Mouse (Mus musculus) mature B cell (primary cell): ENCODE data around the gene Mphosph9.
"Not testable (repeated sequence)": the region's sequence is repeated elsewhere in the genome, so short reads cannot be mapped to it uniquely, and the experiment has no call there.

Source experiments
- in situ Hi-C: fragments of 300-500 bp; cut with MboI; formaldehyde crosslinking; loops from 2 replicates; pipeline ENCODE4 v1.14.3; 2019

Mphosph9 gene

DNA sequence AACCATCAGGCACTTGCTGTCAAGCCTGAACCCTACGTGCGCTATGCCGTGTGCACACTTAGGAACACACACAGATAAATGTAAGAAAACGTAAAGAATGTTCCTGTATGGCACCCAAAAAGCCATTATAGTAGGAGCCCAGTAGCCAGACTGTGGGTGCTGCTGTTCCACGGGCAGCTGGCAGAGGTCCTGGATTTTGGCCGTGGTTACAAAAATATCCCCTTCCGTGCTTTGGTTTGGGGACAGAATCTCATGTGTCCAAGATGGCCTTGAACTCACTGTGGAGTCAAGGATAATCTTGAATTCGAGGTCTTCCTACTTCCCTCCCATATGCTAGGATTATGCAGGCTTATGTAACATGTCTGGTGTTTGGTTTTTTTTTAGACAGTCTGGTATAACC lies 15.1 kb upstream of the Mphosph9 start:
- in situ Hi-C loops: no loop called here

DNA sequence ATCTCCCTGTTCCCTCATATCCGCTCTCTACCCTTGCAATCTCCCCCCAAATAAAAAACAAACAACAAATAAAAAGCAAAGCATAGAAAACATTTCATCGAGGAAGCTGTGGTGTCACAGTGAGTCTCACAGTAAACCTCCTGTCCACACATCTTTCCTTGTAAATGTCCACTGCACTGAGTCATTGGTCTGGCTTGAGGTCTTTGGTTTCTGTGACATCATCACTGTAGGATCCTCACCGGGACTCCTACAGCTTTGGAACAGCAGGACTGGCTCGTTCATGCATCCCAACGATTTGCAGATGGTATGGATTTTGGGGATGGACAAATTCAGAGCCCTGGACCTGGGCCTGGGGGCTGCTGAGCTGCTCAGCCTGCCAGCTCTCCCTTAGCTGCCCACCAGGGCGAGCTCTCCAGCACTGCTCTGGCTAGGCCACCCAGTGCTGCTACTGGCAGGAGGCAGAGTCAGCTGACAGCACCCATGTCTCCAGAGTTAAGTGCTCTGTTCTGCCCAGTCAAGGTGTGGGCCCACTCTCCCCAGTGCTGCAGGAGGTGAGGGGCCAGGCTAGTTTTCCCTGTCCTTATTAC lies 14.1 kb upstream of the Mphosph9 start:
- in situ Hi-C loops: not testable (repeated sequence)

DNA sequence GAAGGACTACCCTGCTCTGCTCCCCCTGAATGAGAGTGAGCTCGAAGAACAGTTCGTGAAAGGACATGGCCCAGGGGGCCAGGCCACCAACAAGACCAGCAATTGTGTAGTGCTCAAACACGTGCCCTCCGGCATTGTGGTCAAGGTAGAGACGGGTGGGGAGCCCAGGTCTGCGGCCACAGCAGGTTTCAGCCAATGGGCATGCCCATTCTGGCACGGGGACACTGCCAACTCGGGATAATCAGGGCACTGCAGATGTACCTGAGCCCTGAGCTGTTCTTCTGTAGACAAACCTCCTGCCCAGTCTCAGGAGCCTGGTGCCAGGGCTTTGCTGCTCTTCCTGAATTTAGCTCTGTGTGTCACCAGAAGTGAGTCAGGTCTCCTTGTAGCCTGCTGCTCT lies 11.0 kb upstream of the Mphosph9 start:
- in situ Hi-C loops: no loop called here

DNA sequence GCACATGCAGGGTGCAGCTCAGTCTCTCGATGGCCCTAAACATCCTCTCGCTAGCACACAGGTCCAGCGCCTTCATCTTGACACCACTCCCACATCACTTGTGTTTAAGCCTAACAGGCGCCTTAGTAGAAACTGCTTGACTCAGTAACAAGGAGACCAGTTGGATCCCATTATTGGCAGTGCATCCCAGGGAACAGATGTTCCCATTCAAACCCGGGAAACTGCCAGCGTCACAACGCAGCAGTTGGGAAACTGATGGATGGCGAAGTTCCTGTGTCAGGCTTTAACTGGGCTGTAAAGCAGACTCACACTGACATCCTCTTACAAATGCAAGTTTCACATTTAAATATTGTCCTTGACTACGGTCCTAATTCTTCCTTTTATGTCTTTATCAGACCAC lies 10.1 kb upstream of the Mphosph9 start:
- in situ Hi-C loops: no loop called here

DNA sequence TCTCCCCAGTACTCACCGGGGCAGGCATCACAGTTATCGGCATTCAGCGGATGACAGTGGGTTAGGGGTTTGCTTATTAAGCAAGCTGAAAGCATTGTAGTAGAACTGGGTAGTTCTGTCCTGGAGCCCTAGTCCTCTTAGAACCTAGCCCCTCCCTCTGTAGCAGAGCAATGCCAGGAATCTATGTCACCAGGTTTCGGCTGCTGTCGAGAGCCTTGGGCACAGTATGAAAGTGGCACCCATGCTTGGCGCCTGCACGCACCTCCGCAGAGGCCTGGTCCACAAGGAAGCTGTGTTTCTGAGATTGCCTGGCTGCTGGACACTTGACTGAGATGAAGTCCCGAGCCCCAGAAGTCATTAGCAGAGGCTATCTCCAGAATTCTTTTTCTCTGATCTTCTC lies 9.3 kb upstream of the Mphosph9 start:
- in situ Hi-C loops: no loop called here

GRCm38 (mm10) chr5:124334392-124334791 lies 6.6 kb upstream of the Mphosph9 start:
- in situ Hi-C loops: no loop called here

GRCm38 (mm10) chr5:124330086-124330485 lies 2.3 kb upstream of the Mphosph9 start:
- in situ Hi-C loops: no loop called here

GRCm38 (mm10) chr5:124326829-124327228 lies 943 bp downstream of the Mphosph9 start:
- in situ Hi-C loops: no loop called here

DNA sequence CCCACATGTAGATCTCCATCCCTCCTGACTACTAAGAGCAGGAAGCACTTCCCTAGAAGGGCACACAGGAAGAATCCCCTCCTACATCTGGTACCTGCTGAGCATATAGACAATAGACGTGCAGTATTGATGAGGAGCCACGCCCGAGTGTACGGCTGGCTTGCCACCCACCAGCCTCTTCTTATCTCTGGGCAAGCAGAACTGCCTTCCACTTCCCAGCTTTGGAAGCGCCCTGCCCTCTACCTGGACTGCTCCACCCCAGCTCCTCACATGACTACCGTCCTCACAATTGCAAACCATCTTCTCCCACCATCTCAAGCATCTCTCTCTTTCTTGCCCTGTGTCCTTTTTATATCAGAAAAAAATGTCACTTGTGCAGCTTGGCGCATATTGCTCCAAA lies 10.1 kb downstream of the Mphosph9 start:
- in situ Hi-C loops: no loop called here

DNA sequence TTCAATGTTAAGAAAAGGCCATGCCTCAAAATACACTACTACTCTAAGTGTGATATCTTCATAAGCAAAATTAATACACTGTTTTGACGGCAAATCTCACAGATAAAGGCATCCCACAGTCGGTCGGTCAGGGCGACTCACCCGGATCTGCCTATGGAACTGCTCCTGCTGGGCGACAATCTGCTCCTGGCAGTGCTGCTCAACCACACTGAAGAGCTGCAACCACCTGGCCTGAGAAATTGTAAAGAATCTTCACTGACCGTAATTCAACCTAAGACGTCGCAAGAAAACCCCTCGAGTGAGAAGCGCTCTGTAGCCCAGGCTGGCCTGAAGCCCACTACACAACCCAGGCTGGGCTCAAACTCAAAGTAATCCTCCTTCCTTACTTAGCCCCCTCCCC lies 11.8 kb downstream of the Mphosph9 start:
- in situ Hi-C loops: no loop called here

DNA sequence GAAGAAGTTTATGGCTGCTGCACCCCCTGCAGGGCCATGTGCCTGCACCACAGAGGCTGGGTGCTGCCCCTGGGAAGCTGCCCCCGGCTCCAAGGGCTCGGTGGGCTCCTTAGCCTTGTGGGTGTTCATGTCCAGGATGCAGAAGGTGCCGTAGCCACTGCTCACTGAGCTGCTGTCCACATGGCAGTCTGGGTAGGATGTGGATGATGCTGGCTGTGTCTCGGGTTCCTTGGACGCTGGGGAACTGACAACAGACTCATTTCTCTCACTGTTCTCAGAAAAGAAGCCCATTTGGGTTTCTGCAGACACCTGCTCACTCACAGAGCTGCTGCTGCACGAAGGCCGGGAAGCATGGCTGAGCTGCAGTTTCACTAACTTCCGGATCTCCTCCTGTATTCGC lies 12.3 kb downstream of the Mphosph9 start:
- in situ Hi-C loops: no loop called here

GRCm38 (mm10) chr5:124310091-124310490 lies 17.7 kb downstream of the Mphosph9 start:
- in situ Hi-C loops: no loop called here

DNA sequence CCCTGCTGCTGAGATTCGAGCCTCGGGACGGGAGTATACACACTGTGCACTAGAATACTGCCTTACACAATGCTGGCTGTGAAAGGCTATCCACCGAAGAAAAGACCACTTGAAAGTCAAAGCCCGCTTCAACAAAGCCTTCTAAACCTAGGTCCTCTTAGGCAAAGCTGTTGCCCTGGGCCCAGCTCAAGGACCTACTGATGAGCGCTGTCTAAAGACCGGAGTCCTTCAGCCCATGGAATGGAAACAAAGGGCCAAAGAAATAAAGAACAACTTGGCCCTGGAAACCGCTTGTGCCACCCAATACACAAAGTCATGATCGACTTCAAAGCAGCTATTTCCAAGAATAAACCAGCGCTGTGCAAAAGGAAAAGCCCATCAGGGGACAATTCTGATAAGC lies 18.6 kb downstream of the Mphosph9 start:
- in situ Hi-C loops: no loop called here

DNA sequence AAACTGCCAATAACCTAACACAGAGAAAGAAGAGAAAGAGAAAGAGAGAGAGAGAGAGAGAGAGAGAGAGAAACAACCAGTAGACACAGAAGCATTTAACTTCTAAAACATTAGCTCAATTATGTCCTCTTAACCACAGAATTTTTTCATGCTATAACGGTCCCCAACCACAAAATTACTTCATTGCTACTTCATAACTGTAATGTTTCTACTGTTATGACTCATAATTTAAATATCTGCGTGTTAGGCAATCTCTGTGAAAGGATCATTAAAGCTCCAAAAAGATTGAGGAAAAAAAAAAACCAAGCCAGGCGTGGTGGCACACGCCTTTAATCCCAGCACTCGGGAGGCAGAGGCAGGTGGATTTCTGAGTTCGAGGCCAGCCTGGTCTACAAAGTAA lies 24.9 kb downstream of the Mphosph9 start:
- in situ Hi-C loops: not testable (repeated sequence)

- in situ Hi-C loops: no loop called here
Measured at GRCm38 (mm10) chr5:124300132-124300531, 27.6 kb downstream of the Mphosph9 start.

DNA sequence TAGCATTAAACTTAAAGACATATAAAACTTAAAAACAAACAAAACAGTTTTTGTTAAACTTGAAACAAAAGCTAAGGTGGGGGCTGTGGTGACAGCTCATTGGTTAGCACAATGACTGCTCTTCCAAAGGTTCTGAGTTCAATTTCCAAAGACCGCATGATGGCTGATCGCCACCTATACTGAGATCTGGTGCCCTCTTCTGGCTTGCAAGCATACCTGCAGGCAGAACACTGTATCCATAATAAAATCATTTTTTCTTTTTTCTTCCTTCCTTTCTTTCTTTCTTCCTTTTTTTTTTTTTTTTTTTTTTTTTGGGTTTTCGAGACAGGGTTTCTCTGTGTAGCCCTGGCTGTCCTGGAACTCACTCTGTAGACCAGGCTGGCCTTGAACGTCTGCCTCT lies 28.5 kb downstream of the Mphosph9 start:
- in situ Hi-C loops: not testable (repeated sequence)

GRCm38 (mm10) chr5:124296475-124296874 lies 31.3 kb downstream of the Mphosph9 start:
- in situ Hi-C loops: no loop called here

DNA sequence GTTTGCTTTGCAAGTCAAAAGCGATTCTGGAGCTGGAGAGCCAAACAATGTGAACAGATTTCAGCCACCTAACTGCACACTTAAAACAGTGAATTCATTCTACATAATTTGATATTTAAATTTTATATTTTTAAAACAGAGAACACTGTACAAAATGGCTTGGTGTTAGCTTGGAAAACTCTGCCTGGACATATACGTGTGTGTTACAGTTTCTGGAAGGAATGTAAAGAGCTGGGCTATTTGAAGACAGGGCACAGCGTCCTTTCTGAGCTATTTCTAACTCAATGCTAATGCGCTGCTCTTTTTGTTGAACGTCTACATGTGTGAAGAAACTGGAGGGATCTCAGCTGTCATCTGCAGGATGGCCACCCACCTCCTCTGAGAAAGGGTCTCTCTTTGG lies 33.8 kb downstream of the Mphosph9 start:
- in situ Hi-C loops: loop anchor here (5.0 kb wide), 1 partner anchor 132 kb away; no protein-coding TSS in a partner anchor

DNA sequence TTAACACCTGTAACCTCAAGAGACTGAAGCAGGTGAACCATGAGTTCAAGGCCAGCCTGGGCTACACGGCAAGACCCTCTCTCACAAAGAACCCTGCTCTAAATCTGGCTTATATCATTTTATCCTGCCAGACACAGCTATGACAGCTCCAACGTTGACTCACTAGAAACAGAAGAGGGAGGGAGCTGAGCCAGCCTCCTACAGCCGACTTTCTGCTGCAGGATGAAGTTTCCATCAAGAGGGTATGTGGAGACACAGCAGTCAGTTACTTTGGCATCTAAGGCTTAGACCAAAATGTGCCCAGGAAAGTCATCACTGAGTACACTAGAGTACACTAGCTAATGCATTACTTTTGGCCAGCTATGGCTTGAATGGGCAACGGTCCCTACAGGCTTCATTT lies 37.6 kb downstream of the Mphosph9 start:
- in situ Hi-C loops: loop anchor here (5.0 kb wide), 1 partner anchor 128 kb away; no protein-coding TSS in a partner anchor

DNA sequence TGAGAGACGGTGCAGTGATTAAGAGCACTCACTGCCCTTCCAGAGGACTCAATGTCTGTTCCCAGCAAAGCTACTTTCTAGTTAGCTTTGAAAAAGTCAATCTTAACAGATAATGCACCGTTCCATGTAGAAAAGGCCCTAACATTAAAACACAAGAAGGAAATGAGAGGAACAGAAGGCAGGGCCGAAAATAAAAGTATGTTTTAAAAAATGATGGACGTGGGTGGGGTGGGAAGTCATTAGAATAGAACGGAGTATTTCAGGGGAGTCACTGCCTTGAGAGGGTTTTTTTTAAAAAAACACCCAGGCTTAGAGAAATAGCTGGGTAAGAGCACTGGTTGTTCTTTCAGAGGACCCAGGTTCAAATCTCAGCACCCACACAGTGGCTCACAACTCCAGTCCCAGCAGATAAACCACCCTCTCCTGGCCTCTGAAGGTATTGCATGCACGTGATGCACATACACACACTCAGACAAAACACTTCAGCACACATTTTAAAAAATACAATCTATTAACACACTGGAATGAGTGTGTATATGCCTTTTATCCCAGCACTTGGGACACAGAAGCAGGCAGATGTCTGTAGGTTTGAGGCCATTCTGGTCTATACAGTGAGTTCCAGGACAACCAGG lies 40.0 kb downstream of the Mphosph9 start:
- in situ Hi-C loops: no loop called here

- in situ Hi-C loops: no loop called here
Measured at GRCm38 (mm10) chr5:124284330-124284729, 43.4 kb downstream of the Mphosph9 start.

DNA sequence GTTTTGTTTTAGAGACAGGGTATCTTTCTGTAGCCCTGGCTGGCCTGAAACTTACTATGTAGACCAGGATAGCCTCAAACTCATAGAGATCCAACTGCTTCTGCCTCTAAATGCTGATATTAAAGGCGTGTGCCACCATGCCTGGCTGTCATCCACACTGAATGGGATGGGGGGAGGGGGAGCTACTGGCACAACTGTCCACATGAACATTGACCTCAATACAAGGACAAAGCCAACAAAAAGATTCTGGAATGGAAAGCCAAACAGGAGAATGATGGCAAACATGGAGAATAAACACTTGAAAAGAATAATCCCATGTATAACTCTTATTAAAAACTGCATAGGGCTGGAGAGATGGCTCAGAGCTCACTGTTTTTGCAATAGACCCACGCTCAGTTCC lies 44.9 kb downstream of the Mphosph9 start:
- in situ Hi-C loops: no loop called here

DNA sequence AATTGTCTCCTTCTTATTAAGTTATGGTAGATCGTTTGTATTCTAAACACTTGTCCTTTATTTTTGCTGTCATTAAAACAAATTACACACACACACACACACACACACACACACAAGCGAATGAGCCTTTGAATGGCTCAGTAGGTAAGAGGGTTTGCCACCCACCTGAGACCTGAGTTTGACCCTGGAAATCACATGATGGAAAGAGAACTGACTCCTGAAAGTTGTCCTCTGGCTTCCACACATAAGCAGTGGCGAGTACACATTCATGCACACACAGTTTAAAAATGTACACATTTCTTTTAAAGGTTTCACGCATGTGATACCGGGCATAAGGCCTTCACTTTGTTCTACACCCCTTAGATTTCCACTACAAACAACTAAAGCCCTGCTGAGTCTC lies 57.5 kb downstream of the Mphosph9 start:
- in situ Hi-C loops: no loop called here

- in situ Hi-C loops: no loop called here
Measured at GRCm38 (mm10) chr5:124269661-124270060, 58.1 kb downstream of the Mphosph9 start.
